In the genomic region with DNA sequence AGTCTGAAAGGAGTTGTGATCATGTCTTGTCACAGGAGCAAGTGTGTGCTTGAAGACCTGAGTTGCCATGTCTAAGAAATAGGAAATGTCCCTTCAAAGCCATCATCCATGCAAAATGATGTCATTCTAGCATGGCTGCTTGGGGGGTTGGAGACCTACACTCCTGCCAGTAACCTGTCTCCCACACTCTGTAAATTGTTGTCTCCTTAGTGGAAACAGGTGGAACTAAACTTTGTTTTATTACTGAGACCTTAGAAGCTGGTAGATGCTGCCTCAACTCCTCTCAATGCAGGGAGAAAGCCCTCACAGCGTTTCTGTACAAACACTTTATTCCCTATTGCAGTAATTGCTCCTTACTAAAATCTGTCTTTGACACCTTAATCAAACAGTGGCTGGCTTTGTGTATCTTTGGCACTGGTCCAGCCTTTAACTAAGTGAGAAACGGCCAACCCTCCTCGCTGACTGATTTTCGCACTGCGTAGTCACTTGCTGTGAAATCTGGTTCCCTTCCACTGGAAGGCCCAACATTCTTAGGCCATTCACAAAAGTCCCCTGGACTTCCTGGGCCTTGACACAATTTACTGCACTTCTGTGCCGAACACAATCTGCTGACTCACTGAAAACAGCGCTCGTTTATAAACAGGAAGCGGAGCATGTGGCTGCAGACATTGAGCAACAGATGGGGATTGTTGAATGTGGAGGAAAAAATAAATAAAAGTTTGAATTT, we compare ENCODE assay signal across 8 mouse cellular contexts.
DNase-seq lines count a peak whose midpoint lies in the region; ATAC-seq and TF ChIP-seq lines count a peak whose summit lies in the region.

No protein-coding gene starts in this region.

- no peaks in the 10 kb centered on the region for H3K4me1 ChIP-seq in midbrain, embryonic 12.5 days
- H3K4me1 ChIP-seq in midbrain, embryonic 10.5 days, result no peaks in the 10 kb centered on the region
- H3K4me1 ChIP-seq in bone marrow, adult 2 months (ENCODE audit: control insufficient read depth, insufficient read depth, low read length), result no peaks in the 10 kb centered on the region; the same call in 1 of the 2 replicates
- peaks cover 4% of the 10 kb centered on the region; the same call in 1 of the 2 replicates for H3K4me1 ChIP-seq in limb, embryonic 14.5 days (ENCODE audit: control insufficient read depth, insufficient read depth, low read length)
- no peaks in the 10 kb centered on the region for H3K4me1 ChIP-seq in midbrain, embryonic 16.5 days (ENCODE audit: control insufficient read depth, insufficient read depth, low read length)

- no peak overlapping the region for H3K4me2 ChIP-seq in midbrain, embryonic 12.5 days (replicated peaks)
- H3K4me2 ChIP-seq in limb, embryonic 14.5 days (replicated peaks; ENCODE audit: low read depth, low read length, severe bottlenecking), result no peak overlapping the region
- H3K4me2 ChIP-seq in midbrain, embryonic 16.5 days (ENCODE audit: low read length), result no peak overlapping the region

- no peak overlapping the region for H3K4me3 ChIP-seq in midbrain, embryonic 12.5 days
- no peak overlapping the region for H3K4me3 ChIP-seq in midbrain, embryonic 10.5 days
- H3K4me3 ChIP-seq in bone marrow, adult 2 months (replicated peaks; ENCODE audit: control insufficient read depth, low read depth, low read length), result no peak overlapping the region
- H3K4me3 ChIP-seq in gastrocnemius, adult 2 months, result no peak overlapping the region
- no peak overlapping the region for H3K4me3 ChIP-seq in limb, embryonic 14.5 days (replicated peaks; ENCODE audit: low read length)
- no peak overlapping the region for H3K4me3 ChIP-seq in midbrain, embryonic 16.5 days (ENCODE audit: low read depth, low read length)

- no peak overlapping the region for H3K27ac ChIP-seq in midbrain, embryonic 12.5 days (replicated peaks)
- H3K27ac ChIP-seq in midbrain, embryonic 10.5 days (replicated peaks), result no peak overlapping the region
- peak overlapping the region; percentile 70 for H3K27ac ChIP-seq in bone marrow, adult 2 months (ENCODE audit: control insufficient read depth, insufficient read depth, low read depth, low read length, poor library complexity)
- H3K27ac ChIP-seq in gastrocnemius, adult 2 months, result peak overlapping the region; percentile 67
- 0 out of 2 replicates have a peak overlapping the region, but pooled peaks have one; percentile 22 for H3K27ac ChIP-seq in limb, embryonic 14.5 days (replicated peaks; ENCODE audit: low read depth, low read length)
- no peak overlapping the region for H3K27ac ChIP-seq in midbrain, embryonic 16.5 days (ENCODE audit: low read length)

- peak; percentile 49; the same call in 1 of the 2 replicates for ATAC-seq in midbrain, embryonic 12.5 days (ENCODE audit: low FRiP score, low read depth)
- peak; percentile 53; the same call in 1 of the 2 replicates for ATAC-seq in limb, embryonic 14.5 days (ENCODE audit: low FRiP score, low read depth)
- no peak for ATAC-seq in midbrain, embryonic 16.5 days

- no peaks in the 10 kb centered on the region for H3K27me3 ChIP-seq in midbrain, embryonic 12.5 days
- H3K27me3 ChIP-seq in midbrain, embryonic 10.5 days (ENCODE audit: low read depth, poor library complexity, severe bottlenecking), result no peaks in the 10 kb centered on the region
- no peaks in the 10 kb centered on the region for H3K27me3 ChIP-seq in limb, embryonic 14.5 days (ENCODE audit: control insufficient read depth, insufficient read depth, low read length)
- H3K27me3 ChIP-seq in midbrain, embryonic 16.5 days (ENCODE audit: control insufficient read depth, insufficient read depth, low read depth, low read length), result no peaks in the 10 kb centered on the region

- no peaks in the 10 kb centered on the region for H3K36me3 ChIP-seq in midbrain, embryonic 12.5 days
- H3K36me3 ChIP-seq in midbrain, embryonic 10.5 days, result no peaks in the 10 kb centered on the region
- no peaks in the 10 kb centered on the region for H3K36me3 ChIP-seq in limb, embryonic 14.5 days (ENCODE audit: control insufficient read depth, insufficient read depth, low read length)
- H3K36me3 ChIP-seq in midbrain, embryonic 16.5 days (ENCODE audit: control insufficient read depth, insufficient read depth, low read length), result no peaks in the 10 kb centered on the region

- no peak for TF ChIP-seq POLR2A in bone marrow, adult 2 months (IDR thresholded peaks at IDR 0.05; ENCODE audit: borderline replicate concordance, control insufficient read depth, low read depth, low read length)
- no peak for TF ChIP-seq POLR2A in limb, embryonic 14.5 days (IDR thresholded peaks at IDR 0.05; ENCODE audit: borderline replicate concordance, extremely low read depth, insufficient read depth, insufficient read length)

- H3K9ac ChIP-seq in midbrain, embryonic 12.5 days (replicated peaks), result no peak overlapping the region
- no peak overlapping the region for H3K9ac ChIP-seq in limb, embryonic 14.5 days (ENCODE audit: low read depth, low read length, severe bottlenecking)
- H3K9ac ChIP-seq in midbrain, embryonic 16.5 days (ENCODE audit: low read depth, low read length), result no peak overlapping the region

- intact Hi-C loops in gastrocnemius, adult 2 months (cut with DNase I), result no loop called here

- WGBS in midbrain, embryonic 12.5 days, result 76% methylated on average over 9 of the region's 9 CpGs
- 90% methylated on average over 9 of the region's 9 CpGs for WGBS in midbrain, embryonic 10.5 days
- 14% methylated on average over 9 of the region's 9 CpGs for WGBS in bone marrow, adult 2 months
- 23% methylated on average over 9 of the region's 9 CpGs for WGBS in limb, embryonic 14.5 days
- 49% methylated on average over 9 of the region's 9 CpGs for WGBS in midbrain, embryonic 16.5 days

- no peak for TF ChIP-seq CTCF in bone marrow, adult 2 months (IDR thresholded peaks at IDR 0.05; ENCODE audit: control insufficient read depth, insufficient read depth, low read length)
- TF ChIP-seq CTCF in gastrocnemius, adult 2 months (IDR thresholded peaks at IDR 0.05), result no peak

- no peaks in the 10 kb centered on the region for H3K9me3 ChIP-seq in midbrain, embryonic 12.5 days
- no peaks in the 10 kb centered on the region for H3K9me3 ChIP-seq in midbrain, embryonic 10.5 days (replicated peaks)
- no peaks in the 10 kb centered on the region for H3K9me3 ChIP-seq in limb, embryonic 14.5 days (ENCODE audit: control insufficient read depth, low read length)
- no peaks in the 10 kb centered on the region for H3K9me3 ChIP-seq in midbrain, embryonic 16.5 days (replicated peaks; ENCODE audit: control insufficient read depth, low read length, poor library complexity, severe bottlenecking)

- DNase-seq in midbrain, embryonic 10.5 days (ENCODE audit: low spot score), result no peak
- peak; percentile 45 for DNase-seq in gastrocnemius, adult 2 months
- peak; percentile 23 to 44 for DNase-seq in kidney, adult 8-10 months
- DNase-seq in limb, embryonic 14.5 days (ENCODE audit: low spot score), result peak; percentile 42
- DNase-seq in ovary, postnatal 36 days (ENCODE audit: low spot score), result peak; percentile 23

Comparison
In these comparisons a context has a peak if more than half of its experiments do, and no peak if none do; other contexts are left out.
1. H3K27ac ChIP-seq: peak in bone marrow, adult 2 months (single experiment), gastrocnemius, adult 2 months (single experiment) and limb, embryonic 14.5 days (single experiment); none in midbrain, embryonic 12.5 days (single experiment), midbrain, embryonic 10.5 days (single experiment) and midbrain, embryonic 16.5 days (single experiment).